Mouse (Mus musculus) adrenal gland, postnatal 36 days (tissue): ENCODE measurements around the gene Gm6176. TPM values are rescaled to one million over a fixed set of nuclear protein-coding genes. Genes with fewer than 3 reads are reported as not detected.
"Not testable (repeated sequence)": the region's sequence is repeated elsewhere in the genome, so short reads cannot be mapped to it uniquely, and the experiment has no call there.

Experiments used
- DNase-seq, 2 experiments: peaks; one replicate each; pipeline ENCODE4 v3.0.0; 2021; ENCODE audit warnings: mixed read lengths in 1 of 2
- long read RNA-seq, 2 experiments: library from polyadenylated mRNA; stranded (forward); transcript quantifications; one replicate each; pipeline ENCODE4 v2.0.0; 2021; ENCODE audit warnings: borderline sequencing depth in 2 of 2
- total RNA-seq, 2 experiments: library from RNA; stranded (reverse); gene quantifications; 2 replicates each; pipeline ENCODE4 v1.2.3; 2021

Gm6176 gene
- total RNA-seq, result not detected
- long read RNA-seq, experiment 1, result 0 reads
- long read RNA-seq, experiment 2, result 0 reads

DNA sequence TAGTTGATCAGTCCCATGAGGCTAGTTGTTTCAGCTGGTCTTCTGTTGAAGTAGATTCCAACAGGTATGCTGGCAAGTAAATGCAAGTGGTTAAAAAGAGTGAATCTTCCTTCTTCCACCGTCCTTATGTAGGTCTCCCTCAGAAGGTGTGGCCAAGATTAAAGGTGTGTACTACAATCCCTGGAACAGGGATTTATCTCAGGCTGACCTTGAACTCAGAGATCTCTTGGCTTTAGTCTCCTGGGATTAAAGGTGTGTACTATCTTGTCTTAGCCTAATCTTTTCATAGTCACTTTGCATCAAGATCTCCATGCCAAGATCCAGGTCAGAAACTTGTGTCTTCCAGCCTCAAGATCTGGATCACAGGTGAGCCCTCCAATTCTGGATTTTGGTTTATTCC is at the start of gene Gm6176:
Gene Gm6176 (minus strand): TSS at position 101 of the 400 bp plus-strand sequence.
- DNase-seq, result not testable (repeated sequence)

GRCm38 (mm10) chr7:22068757-22069156 is 12.7 kb upstream of the Gm6176 start, which contains the start of gene Vmn1r139:
Gene Vmn1r139, plus strand, starts transcription at chr7:22069057.
- not testable (repeated sequence) for DNase-seq

DNA sequence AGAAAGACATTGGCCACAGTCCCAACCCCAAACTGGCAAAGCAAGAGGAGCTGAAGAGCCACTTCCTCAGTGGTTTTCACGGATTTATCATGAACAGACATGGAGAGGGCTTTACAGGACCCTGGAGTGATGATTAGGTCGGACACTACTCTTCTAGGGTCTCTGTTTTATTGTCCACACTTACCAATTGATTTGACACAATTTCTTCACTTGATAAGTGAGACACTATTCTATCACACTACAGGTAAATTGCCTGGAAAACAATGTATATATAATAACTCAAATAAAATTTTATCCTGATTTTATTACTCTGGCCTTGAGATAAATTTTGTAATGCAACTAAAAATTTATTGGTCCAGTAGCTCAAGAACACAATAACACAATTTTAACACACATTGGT is 27.3 kb downstream of the Gm6176 start, which contains the start of gene Vmn1r138:
Gene Vmn1r138 (minus strand): TSS at position 101 of the 400 bp plus-strand sequence.
- DNase-seq, result not testable (repeated sequence)

Other genes starting within 250 kb of the Gm6176 start
- not detected for gene Vmn1r135, start 224.0 kb downstream of the Gm6176 start, total RNA-seq
- gene Gm5725, start 212.0 kb downstream of the Gm6176 start, total RNA-seq, result not detected
- gene Gm5891, start 135.0 kb downstream of the Gm6176 start, total RNA-seq, result not detected
- not detected for gene Vmn1r137, start 61.7 kb downstream of the Gm6176 start, total RNA-seq
- gene Vmn1r138, start 27.4 kb downstream of the Gm6176 start, total RNA-seq, result not detected
- not detected for gene Vmn1r139, start 12.8 kb upstream of the Gm6176 start, total RNA-seq
- gene Gm16451, start 61.9 kb upstream of the Gm6176 start, total RNA-seq, result not detected
- gene Gm10666, start 78.4 kb upstream of the Gm6176 start, total RNA-seq, result not detected
- gene Vmn1r142, start 107.7 kb upstream of the Gm6176 start, total RNA-seq, result not detected
- not detected for gene Vmn1r143, start 133.1 kb upstream of the Gm6176 start, total RNA-seq
- gene Gm8653, start 145.0 kb upstream of the Gm6176 start, total RNA-seq, result not detected
- gene Gm8453, start 173.2 kb upstream of the Gm6176 start, total RNA-seq, result not detected